Mouse (Mus musculus) gonadal fat pad, adult 2 months (tissue): Measurements from ENCODE around the gene Pdc. TPM values are rescaled to one million over a fixed set of nuclear protein-coding genes. Genes with fewer than 3 reads are reported as not detected.
"Not testable (repeated sequence)": the region's sequence is repeated elsewhere in the genome, so short reads cannot be mapped to it uniquely, and the experiment has no call there.

Experiments used
- DNase-seq: peaks from one replicate; pipeline ENCODE4 v3.0.0-alpha.2; 2012; ENCODE audit warnings: low read depth
- polyA plus RNA-seq: library from polyadenylated mRNA; depleted of rRNA; stranded (reverse); fragments of >200 nt; gene quantifications from 2 replicates; pipeline ENCODE4 v1.2.3, GENCODE M21; 2012; rRNA removed

Pdc gene
- not detected in 2 replicates for polyA plus RNA-seq

GRCm38 (mm10) chr1:150319205-150319604 lies at the start of gene Pdc:
Gene Pdc (plus strand): TSS chr1:150319417.
- DNase-seq = no peak

GRCm38 (mm10) chr1:150294051-150294450 lies 25.2 kb upstream of the Pdc start:
- DNase-seq = not testable (repeated sequence)

GRCm38 (mm10) chr1:150307599-150307998 lies 11.6 kb upstream of the Pdc start:
- DNase-seq = no peak

GRCm38 (mm10) chr1:150335111-150335510 lies 15.9 kb downstream of the Pdc start:
- DNase-seq = no peak

- DNase-seq = no peak
These were observed 41.6 kb downstream of the Pdc start for GRCm38 (mm10) chr1:150360864-150361263.

- DNase-seq = no peak
These were observed 53.7 kb downstream of the Pdc start for GRCm38 (mm10) chr1:150372895-150373294.

- DNase-seq = no peak
These were observed 55.0 kb downstream of the Pdc start for GRCm38 (mm10) chr1:150374247-150374646.

Other genes starting within 250 kb of the Pdc start
- 29.3 and 43.2 TPM in 2 replicates for gene Ptgs2, start 219.4 kb upstream of the Pdc start, polyA plus RNA-seq
- gene Tpr, start 73.4 kb downstream of the Pdc start, polyA plus RNA-seq = 69.0 and 74.5 TPM in 2 replicates
- gene Odr4, start 73.7 kb downstream of the Pdc start, polyA plus RNA-seq = 10.7 and 12.0 TPM in 2 replicates
- gene Prg4, start 146.7 kb downstream of the Pdc start, polyA plus RNA-seq = 3.8 and 6.6 TPM in 2 replicates